Mouse (Mus musculus) forebrain, embryonic 11.5 days (tissue): ENCODE results near the gene Trim2. TPM values are rescaled to one million over a fixed set of nuclear protein-coding genes. Genes with fewer than 3 reads are reported as not detected.

Source experiments
- ATAC-seq: fragments of 200-750 bp; cut with Nextera tagmentation; replicated peaks from 2 replicates; pipeline ENCODE4 v1.8.0; 2017; ENCODE audit warnings: moderate TSS enrichment; ENCODE audit not compliant: low FRiP score
- DNase-seq: peaks from one replicate; pipeline ENCODE4 v3.0.0-alpha.2; 2017; ENCODE audit warnings: low spot score
- H3K27ac ChIP-seq: fragments of 300-500 bp; sonication (generic); 2 replicates; pipeline ENCODE4 v1.5.1; 2014; ENCODE audit warnings: low read depth, low read length
- H3K27me3 ChIP-seq: fragments of 300-500 bp; sonication (generic); 2 replicates; pipeline ENCODE4 v1.6.1; 2014; ENCODE audit warnings: mild to moderate bottlenecking, low read length, mixed read lengths; ENCODE audit not compliant: control insufficient read depth, insufficient read depth
- H3K36me3 ChIP-seq: fragments of 300-500 bp; sonication (generic); 2 replicates; pipeline ENCODE4 v1.6.1; 2014; ENCODE audit warnings: mild to moderate bottlenecking, low read length, moderate library complexity, mixed read lengths; ENCODE audit not compliant: control insufficient read depth, insufficient read depth
- H3K4me1 ChIP-seq: fragments of 300-500 bp; sonication (generic); replicated peaks from 2 replicates; pipeline ENCODE4 v1.6.1; 2014; ENCODE audit warnings: low read length, mixed read lengths; ENCODE audit not compliant: control insufficient read depth, insufficient read depth
- H3K4me2 ChIP-seq: fragments of 300-500 bp; sonication (generic); 2 replicates; pipeline ENCODE4 v1.6.1; 2014; ENCODE audit warnings: low read depth, mild to moderate bottlenecking, low read length, moderate library complexity, mixed read lengths; ENCODE audit not compliant: severe bottlenecking
- H3K4me3 ChIP-seq: fragments of 300-500 bp; sonication (generic); 2 replicates; pipeline ENCODE4 v1.5.1; 2014; ENCODE audit warnings: low read depth, low read length
- H3K9ac ChIP-seq: fragments of 300-500 bp; sonication (generic); 2 replicates; pipeline ENCODE4 v1.6.1; 2014; ENCODE audit warnings: low read length
- H3K9me3 ChIP-seq: fragments of 300-500 bp; sonication (generic); 2 replicates; pipeline ENCODE4 v1.6.1; 2016; ENCODE audit warnings: low read length, mixed read lengths; ENCODE audit not compliant: control insufficient read depth
- whole genome bisulfite sequencing: fragments of 180-500 bp; shearing (Covaris S2); extraction: QIAGEN DNeasy Blood & Tissue Kit; methylation state at CpG from one replicate; pipeline ENCODE4 v1.1.7; 2014; 5-methylcytosine and 5-hydroxymethylcytosine counted together
- polyA plus RNA-seq: library from polyadenylated mRNA; unstranded; fragments of >200 nt; fragmentation: Nextera tagmentation; extraction: Ambion mirVana; gene quantifications from 2 replicates; pipeline ENCODE4 v1.2.1, GENCODE M21; 2014

Trim2 gene
- polyA plus RNA-seq, 1 experiment from 2014 or later = 70.3 TPM

DNA sequence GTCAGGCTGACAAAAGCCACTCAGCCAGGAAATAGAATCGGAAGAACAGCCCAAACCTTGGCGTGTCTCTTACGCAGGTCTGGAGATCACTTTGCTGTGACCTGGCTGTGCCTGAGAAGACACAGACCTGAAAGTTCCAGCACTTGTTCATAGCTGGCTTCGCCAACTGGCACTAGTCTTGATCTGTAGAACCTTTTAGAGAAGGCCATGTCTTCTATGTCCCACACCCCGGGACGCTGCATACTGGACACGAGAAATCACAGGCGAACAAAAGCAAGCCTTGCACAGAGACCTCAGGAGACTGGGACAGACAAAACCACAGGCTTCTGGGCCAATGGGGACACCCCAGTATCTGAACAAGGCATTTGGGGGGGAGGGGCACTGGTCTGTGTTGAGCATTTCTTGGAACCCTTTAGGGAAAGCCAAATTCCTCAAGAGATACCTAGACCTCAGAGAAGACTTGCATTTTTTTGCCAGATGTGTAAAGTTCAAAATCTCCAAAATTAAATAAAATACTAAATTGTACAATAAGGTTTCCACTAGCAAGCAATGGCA, 3.2 kb downstream of the Trim2 start:
- DNase-seq = no peak
- Histone ChIP-seq H3K27ac (no peak overlapping the region), H3K4me1 (peaks cover 2% of the 10 kb centered on the region; the same call in 1 of the 2 replicates), H3K9ac (no peak overlapping the region; the same call in 1 of the 2 replicates), H3K27me3 (no peaks in the 10 kb centered on the region; the same call in 1 of the 2 replicates), H3K36me3 (no peaks in the 10 kb centered on the region), H3K4me3 (peak overlapping the region; percentile 39), H3K9me3 (no peaks in the 10 kb centered on the region), H3K4me2 (peak overlapping the region; percentile 76; the same call in 1 of the 2 replicates)
- no peak for ATAC-seq
- 71% methylated on average over 8 of the region's 8 CpGs for WGBS

GRCm38 (mm10) chr3:84302273-84302672, 4.4 kb downstream of the Trim2 start:
- Histone ChIP-seq H3K4me3 (no peak overlapping the region), H3K9ac (no peak overlapping the region), H3K27me3 (no peaks in the 10 kb centered on the region; the same call in 1 of the 2 replicates), H3K9me3 (no peaks in the 10 kb centered on the region), H3K4me2 (no peak overlapping the region), H3K4me1 (peaks cover 2% of the 10 kb centered on the region; the same call in 1 of the 2 replicates), H3K27ac (no peak overlapping the region), H3K36me3 (no peaks in the 10 kb centered on the region)
- DNase-seq (peak; percentile 64), ATAC-seq (no peak)
- 6% methylated on average over 4 of the region's 4 CpGs for WGBS

GRCm38 (mm10) chr3:84301674-84302073, 5.0 kb downstream of the Trim2 start:
- Histone ChIP-seq H3K4me3 (no peak overlapping the region), H3K9me3 (no peaks in the 10 kb centered on the region), H3K27ac (no peak overlapping the region), H3K27me3 (no peaks in the 10 kb centered on the region; the same call in 1 of the 2 replicates), H3K4me2 (no peak overlapping the region), H3K9ac (no peak overlapping the region), H3K36me3 (no peaks in the 10 kb centered on the region), H3K4me1 (peaks cover 2% of the 10 kb centered on the region; the same call in 1 of the 2 replicates)
- no peak for DNase-seq
- 85% methylated on average over 4 of the region's 4 CpGs for WGBS
- ATAC-seq = no peak

- no peak overlapping the region for H3K9ac ChIP-seq
- no peaks in the 10 kb centered on the region for H3K36me3 ChIP-seq
- H3K27ac ChIP-seq = no peak overlapping the region
- peaks cover 3% of the 10 kb centered on the region; the same call in 1 of the 2 replicates for H3K4me1 ChIP-seq
- no peak for DNase-seq
- no peak for ATAC-seq
- no peak overlapping the region for H3K4me2 ChIP-seq
- H3K4me3 ChIP-seq = no peak overlapping the region
- WGBS = 52% methylated on average over 3 of the region's 3 CpGs
- no peaks in the 10 kb centered on the region for H3K27me3 ChIP-seq
- H3K9me3 ChIP-seq = no peaks in the 10 kb centered on the region
These were observed 8.5 kb downstream of the Trim2 start for GRCm38 (mm10) chr3:84298186-84298585.

GRCm38 (mm10) chr3:84296676-84297075, 10.0 kb downstream of the Trim2 start:
- H3K27me3 ChIP-seq = no peaks in the 10 kb centered on the region
- no peak for DNase-seq
- WGBS = 63% methylated on average over 2 of the region's 2 CpGs

GRCm38 (mm10) chr3:84294734-84295133, 11.9 kb downstream of the Trim2 start:
- H3K4me3 ChIP-seq = no peak overlapping the region
- H3K4me1 ChIP-seq = 0 out of 2 replicates have a peak, but pooled peaks cover 2% of the 10 kb centered on the region
- DNase-seq = no peak
- ATAC-seq = no peak
- H3K27ac ChIP-seq = no peak overlapping the region
- H3K9ac ChIP-seq = no peak overlapping the region
- H3K9me3 ChIP-seq = no peaks in the 10 kb centered on the region
- no peaks in the 10 kb centered on the region for H3K27me3 ChIP-seq
- H3K36me3 ChIP-seq = no peaks in the 10 kb centered on the region
- no peak overlapping the region for H3K4me2 ChIP-seq
- 56% methylated on average over 9 of the region's 9 CpGs for WGBS

More at GRCm38 (mm10) chr3:84296676-84297075, 10.0 kb downstream of the Trim2 start:
- no peak for ATAC-seq
- H3K9me3 ChIP-seq = no peaks in the 10 kb centered on the region
- H3K36me3 ChIP-seq = no peaks in the 10 kb centered on the region
- H3K4me1 ChIP-seq = 0 out of 2 replicates have a peak, but pooled peaks cover 2% of the 10 kb centered on the region
- H3K4me2 ChIP-seq = no peak overlapping the region
- H3K9ac ChIP-seq = no peak overlapping the region
- H3K4me3 ChIP-seq = no peak overlapping the region
- no peak overlapping the region for H3K27ac ChIP-seq

DNA sequence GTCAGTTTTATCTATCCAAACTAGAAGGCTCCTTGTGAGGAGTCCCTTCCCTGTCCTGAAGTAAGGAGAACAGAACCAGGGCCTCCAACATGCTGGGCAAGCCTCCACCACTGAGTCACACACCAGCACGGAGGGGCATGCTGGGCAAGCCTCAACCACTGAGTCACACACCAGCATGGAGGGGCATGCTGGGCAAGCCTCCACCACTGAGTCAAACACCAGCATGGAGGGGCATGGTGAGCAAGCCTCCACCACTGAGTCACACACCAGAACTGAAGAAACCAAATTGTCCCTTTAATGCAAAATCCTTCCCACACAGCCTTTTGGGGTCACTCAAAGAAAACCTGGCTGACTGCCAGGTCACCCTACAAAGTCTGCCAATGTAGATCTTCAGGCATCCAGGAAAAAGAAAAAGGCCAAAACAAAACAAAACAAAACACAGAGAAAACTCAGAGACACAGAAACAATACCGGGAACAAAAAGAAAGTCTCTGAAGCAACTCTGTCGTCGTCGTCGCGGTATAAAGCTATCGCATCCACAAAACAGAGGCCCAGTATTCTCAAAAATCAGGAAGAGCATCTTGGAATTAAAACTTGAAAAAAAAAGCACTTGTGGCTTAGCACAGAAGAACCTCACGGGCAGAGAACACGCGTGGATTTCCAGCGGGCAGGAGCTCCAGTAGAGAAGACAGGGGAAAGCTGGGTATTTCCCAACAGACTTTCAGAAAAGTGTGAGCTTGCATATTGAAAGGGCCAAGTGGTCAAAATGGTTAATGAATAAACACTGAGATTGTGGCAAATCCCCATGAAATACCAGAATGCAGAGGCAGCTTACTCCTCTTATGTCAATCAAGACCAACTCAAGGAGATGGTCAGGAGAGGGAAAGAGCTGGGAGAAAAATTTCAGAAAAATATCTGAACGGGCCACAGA, 12.7 kb downstream of the Trim2 start:
- H3K4me1 ChIP-seq = 0 out of 2 replicates have a peak, but pooled peaks cover 2% of the 10 kb centered on the region
- no peak overlapping the region for H3K4me2 ChIP-seq
- ATAC-seq = no peak
- no peaks in the 10 kb centered on the region for H3K27me3 ChIP-seq
- H3K27ac ChIP-seq = no peak overlapping the region
- H3K36me3 ChIP-seq = no peaks in the 10 kb centered on the region
- H3K9ac ChIP-seq = no peak overlapping the region
- no peaks in the 10 kb centered on the region for H3K9me3 ChIP-seq
- no peak for DNase-seq
- WGBS = 80% methylated on average over 13 of the region's 13 CpGs
- H3K4me3 ChIP-seq = no peak overlapping the region

DNA sequence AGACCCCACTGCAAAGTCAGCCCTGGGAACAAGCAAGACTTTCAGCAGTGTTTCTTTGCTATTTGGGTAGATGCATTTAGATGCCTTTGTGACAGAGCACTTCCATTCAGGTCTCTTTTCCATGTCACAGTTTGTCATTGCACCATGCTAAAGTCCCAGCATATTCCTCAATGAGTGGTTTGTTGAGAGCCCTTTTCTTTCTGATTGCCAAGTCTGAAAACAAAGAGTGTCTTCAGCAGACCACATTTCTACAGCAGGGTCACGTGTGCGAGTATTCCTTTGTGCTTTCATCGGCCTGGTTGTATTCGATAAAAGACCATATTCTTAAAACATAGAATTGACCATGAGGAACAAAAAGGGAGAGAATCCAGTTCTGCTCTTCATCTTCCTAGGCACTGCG, 14.4 kb downstream of the Trim2 start:
- H3K27ac ChIP-seq = no peak overlapping the region
- ATAC-seq (no peak), DNase-seq (no peak)
- WGBS = 78% methylated on average over 5 of the region's 5 CpGs
- H3K36me3 ChIP-seq = no peaks in the 10 kb centered on the region
- H3K4me3 ChIP-seq = no peak overlapping the region
- H3K9me3 ChIP-seq = no peaks in the 10 kb centered on the region
- no peak overlapping the region for H3K4me2 ChIP-seq
- no peak overlapping the region for H3K9ac ChIP-seq
- H3K27me3 ChIP-seq = no peaks in the 10 kb centered on the region
- H3K4me1 ChIP-seq = 0 out of 2 replicates have a peak, but pooled peaks cover 2% of the 10 kb centered on the region
